Mouse (Mus musculus) small intestine, adult 2 months (tissue): ENCODE results near the gene Rptor.

ENCODE experiments used
- CTCF ChIP-seq: fragments of 200-500 bp; IDR thresholded peaks from 2 replicates; pipeline ENCODE4 v1.5.1; 2012; ENCODE audit warnings: low read depth, mild to moderate bottlenecking, control low read depth, inconsistent platforms, low read length, moderate library complexity, mixed read lengths; ENCODE audit not compliant: insufficient replicate concordance, insufficient read length; ENCODE audit errors: extremely low read depth
- POLR2A ChIP-seq: fragments of 200-500 bp; IDR thresholded peaks from 2 replicates; pipeline ENCODE4 v1.6.1; 2012; ENCODE audit warnings: low read depth, mild to moderate bottlenecking, control low read depth, inconsistent platforms, low read length, moderate library complexity

- TF ChIP-seq POLR2A (no peak), CTCF (no peak)
Observed at GRCm38 (mm10) chr11:119781165-119781564, 178.5 kb downstream of the Rptor start.
